Mouse (Mus musculus): Measurements from ENCODE around the gene Wdr43.
A peak's percentile ranks its signal among the peaks of the same experiment; 100 is the strongest.

Wdr43 gene

GRCm38 (mm10) chr17:71663491-71663890 lies 47.8 kb downstream of the Wdr43 start:
- no peak for DNase-seq

GRCm38 (mm10) chr17:71664172-71664571 lies 48.5 kb downstream of the Wdr43 start:
- DNase-seq: no peak

DNA sequence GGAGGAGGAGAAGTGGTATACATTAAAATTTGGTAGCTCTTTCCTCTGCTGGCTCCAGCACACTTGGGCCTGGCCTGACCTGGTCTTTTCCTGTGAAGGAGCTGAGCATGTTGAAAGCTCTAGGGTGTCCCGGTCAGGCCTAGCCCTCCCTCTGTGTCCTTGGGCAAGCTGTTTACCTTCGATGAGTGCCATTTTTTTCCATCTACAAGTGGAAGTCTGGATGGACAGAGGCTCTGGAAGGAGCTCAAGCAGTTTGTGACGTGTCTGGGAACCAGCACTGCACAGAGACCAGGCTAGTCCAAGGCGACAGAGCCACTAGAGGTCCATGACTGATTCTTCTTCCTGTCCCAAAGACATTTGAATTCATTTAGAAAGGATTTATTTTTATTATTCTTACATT lies 49.5 kb downstream of the Wdr43 start:
- no peak for DNase-seq

DNA sequence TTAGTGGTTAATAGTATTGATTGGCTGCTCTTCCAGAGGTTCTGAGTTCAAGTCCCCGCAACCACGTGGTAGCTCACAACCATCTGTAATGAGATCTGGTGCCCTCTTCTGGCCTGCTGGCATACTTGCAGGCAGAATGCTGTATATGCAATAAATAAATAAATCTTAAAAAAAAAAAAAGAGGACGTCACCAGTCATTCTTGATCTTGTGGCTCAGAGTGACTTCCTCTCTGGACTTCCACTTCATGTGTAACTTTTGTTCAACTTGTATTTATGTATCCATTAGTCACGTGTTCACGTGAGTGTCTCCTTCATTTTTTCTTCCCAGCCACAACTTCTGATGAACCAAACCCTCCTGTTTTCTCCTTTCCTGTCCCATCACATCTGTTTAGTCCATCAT lies 53.8 kb downstream of the Wdr43 start:
- DNase-seq: no peak

GRCm38 (mm10) chr17:71671840-71672546 lies 56.3 kb downstream of the Wdr43 start:
- DNase-seq: peak in 1 of 2 experiments; percentile 53

- DNase-seq: no peak
These were observed 57.4 kb downstream of the Wdr43 start, which contains the start of gene Togaram2 for GRCm38 (mm10) chr17:71673092-71673491. TSS of gene Togaram2 (plus strand) at chr17:71673261.

DNA sequence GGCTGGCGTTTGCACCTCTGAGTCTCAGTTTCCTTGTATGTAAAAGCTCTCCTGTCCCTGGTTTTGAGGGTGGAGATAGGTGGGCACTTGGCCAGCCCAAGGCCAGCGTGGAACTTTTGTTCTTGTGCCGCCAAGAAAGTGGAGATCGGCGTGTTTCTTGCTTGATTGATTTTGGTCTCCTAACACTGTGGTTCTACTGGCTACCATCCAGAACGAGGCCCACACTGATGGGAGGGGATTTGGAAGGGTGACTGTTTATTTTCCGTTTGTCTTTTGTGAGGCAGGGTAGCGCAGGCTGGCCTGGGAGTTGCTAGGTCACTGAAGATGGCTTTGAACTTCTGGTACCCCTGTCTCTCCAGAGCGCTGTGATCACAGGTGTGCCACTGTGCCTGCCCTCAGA lies 58.2 kb downstream of the Wdr43 start:
- DNase-seq: no peak

- DNase-seq: peak in 1 of 2 experiments; percentile 62
These were observed 59.2 kb downstream of the Wdr43 start for GRCm38 (mm10) chr17:71674886-71675285.

DNA sequence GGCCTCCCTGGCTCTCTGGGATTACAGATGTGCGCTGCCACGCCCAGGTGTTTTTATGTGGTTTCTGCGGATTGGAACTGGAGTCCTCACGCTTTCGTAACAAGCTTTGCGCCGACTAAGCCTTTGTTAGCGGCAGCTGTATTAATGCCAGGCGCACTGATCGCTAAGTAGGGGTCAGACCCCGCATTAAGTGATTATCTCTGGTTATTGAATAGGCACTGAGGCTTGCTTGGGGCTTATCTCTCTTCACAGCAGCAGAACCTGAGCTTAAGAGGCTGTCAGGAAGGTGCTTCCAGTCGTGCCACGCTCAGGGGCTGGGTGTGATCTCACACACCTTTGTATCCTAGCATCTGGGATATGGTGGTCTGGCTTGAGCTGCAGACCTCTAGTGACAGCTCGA lies 66.0 kb downstream of the Wdr43 start:
- no peak for DNase-seq

GRCm38 (mm10) chr17:71682379-71682778 lies 66.7 kb downstream of the Wdr43 start:
- DNase-seq: no peak

DNA sequence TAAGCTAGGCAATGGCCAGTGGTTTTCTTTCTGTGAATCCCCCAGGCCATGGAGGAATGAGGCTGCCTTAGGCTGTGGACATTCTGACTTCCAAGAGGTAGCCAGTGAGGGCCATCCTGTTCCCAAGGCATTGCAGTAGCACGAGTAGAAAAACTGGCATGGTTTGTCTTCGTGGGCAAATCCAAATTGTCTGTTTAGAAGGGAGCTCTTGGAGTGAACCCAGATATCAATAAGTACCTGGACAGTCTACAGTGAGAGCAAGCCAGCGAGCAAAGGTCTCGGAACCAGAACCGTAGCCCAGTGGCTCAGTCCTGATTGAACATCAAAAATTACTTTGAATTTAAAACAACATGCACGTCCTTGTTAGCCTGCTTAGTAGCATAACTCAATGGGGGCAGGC lies 67.6 kb downstream of the Wdr43 start:
- DNase-seq: no peak

- DNase-seq: no peak
These were observed 68.5 kb downstream of the Wdr43 start for GRCm38 (mm10) chr17:71684103-71684608.

GRCm38 (mm10) chr17:71687436-71687835 lies 71.7 kb downstream of the Wdr43 start:
- no peak for DNase-seq

DNA sequence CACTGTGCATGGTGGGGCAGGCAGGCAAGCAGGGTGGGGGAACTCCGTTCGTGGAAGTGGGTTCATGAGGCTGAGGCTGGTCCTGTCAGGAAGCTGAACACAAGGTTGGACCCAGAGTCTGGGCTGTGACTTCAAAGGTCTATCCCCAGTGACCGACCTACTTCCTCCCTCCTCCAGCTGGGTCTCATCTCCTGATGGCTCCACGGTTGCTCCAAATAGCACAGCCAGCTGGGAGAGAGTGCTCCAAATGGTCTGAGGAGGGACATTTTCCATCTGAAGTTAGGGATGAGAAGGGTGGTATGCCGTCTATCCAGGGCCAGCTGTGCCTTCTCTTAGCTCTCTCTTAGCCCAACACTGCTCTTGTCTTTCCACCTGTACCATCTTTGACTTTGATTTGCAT lies 74.2 kb downstream of the Wdr43 start:
- DNase-seq: no peak

- peak in 1 of 2 experiments; percentile 26 for DNase-seq
These were observed 75.7 kb downstream of the Wdr43 start for GRCm38 (mm10) chr17:71691361-71691875.

DNA sequence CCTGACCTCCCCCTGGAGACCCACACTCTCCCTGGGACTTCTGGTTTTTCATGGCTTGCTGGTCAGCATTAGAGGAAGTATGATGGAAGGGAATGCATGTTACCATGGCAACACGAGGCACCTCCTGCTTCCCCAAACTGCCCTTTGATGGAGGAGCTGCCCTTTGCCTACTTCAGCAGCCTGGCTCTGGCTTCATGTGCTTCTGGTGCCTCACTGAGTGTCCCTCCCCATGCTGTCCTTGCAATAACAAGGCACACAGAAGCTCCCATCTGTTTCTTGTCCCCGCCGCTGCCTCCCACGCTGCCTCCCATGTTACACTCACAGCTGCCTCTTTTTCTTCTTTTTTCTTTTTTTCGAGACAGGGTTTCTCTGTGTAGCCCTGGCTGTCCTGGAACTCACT lies 77.6 kb downstream of the Wdr43 start:
- no peak for DNase-seq

- DNase-seq: peak in 1 of 2 experiments; percentile 43
These were observed 78.1 kb downstream of the Wdr43 start for GRCm38 (mm10) chr17:71693780-71694179.

GRCm38 (mm10) chr17:71695151-71695550 lies 79.5 kb downstream of the Wdr43 start:
- DNase-seq: no peak

DNA sequence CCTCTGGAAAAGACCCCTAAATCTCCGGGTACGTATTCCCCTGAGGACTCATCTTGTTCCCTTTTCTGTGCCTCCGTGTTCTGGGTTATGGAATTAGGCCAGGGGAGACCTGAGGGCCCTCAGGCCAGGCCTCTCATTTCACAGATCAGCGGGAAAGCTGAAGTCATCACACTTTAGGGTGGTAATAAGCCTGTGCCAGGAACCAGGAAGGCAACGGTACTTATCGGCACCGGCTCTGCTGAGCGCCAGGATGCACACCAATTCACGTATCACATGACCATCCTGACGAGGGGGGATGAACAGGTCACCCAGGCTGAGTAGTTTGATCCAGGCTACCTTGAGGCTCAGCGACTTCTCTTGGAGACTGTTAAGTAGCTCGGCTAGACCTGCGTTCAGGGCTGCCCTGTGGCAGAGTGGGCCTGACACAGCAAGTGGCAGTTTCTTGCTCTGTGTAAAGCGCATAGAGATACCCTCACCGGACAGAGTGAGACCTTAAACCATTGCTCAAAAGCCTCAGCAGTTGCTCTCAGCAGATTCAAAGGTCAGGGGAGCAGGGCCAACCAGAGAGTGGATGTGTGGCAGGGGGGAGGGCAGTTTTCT lies 80.1 kb downstream of the Wdr43 start:
- no peak for DNase-seq

DNA sequence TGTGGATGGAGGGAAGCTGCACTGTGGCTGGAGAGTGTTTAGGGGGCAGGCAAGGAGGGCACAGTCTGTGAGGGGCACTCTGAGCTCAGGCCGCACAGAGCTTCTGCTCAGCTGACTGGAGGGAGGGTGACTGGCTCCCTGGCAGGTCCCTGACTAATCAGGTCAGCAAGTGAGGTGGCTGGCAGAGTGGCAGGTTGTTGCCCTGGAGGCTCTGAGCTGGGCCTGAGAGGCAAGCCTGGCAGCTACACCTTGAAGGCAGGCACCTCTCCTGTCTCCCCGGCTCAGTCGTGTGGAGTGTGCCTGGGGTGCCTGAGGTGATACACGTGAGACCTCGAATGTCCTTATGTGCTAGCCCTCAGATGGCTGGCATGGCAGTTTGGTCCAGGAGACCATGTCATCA lies 80.7 kb downstream of the Wdr43 start:
- DNase-seq: no peak

DNA sequence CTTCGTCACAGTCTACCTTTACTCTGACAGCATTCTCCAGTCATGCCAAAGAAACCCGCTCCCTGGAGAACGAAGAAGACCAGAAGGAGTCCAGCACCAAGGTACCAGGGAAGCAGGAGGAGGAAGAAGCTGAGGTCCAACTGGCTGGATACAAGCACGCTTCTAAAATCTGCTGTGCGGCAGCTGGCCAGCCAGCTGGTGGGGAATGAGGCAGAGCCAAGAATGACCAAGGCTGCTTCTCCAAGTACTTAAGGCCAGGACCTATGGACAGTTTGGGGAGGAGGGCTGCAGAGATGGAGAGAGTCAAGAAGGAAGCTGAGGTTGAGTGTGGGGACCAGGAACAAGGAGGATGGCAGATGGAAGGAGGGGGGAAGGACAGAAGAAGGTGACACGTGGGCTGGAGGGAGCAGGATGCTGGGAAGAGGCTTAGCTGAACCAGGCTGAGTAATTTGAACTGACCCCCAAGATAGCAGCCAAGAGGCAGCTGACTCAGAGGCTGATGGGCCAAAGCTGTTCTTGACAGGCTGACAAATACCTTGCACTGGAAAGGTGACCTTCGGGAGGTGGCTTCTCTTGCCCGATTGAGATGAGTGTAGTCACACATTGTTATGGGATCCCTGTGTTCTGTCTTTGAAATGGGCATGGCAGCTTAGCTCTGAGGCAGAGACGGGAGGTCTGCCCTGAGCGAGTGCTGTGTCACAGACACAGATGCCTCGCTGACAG lies 82.4 kb downstream of the Wdr43 start:
- DNase-seq: peak in 1 of 2 experiments; percentile 46

DNA sequence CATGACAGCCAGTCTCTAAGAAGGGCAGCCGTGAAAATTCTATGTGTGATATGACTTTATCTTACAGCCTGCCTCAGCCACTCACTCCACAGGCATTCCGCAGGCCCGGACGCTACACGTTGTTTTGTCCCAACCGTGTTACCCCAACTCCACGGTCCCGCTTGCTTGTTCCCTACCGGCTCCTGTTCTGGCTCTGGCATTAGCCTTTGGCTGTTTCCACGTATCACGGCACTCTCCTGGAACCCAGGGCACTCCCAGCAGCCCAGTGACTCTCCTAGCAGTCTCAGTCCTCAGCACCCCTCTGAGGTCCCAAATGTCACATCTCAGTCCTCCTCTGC lies 82.9 kb downstream of the Wdr43 start:
- no peak for DNase-seq

DNA sequence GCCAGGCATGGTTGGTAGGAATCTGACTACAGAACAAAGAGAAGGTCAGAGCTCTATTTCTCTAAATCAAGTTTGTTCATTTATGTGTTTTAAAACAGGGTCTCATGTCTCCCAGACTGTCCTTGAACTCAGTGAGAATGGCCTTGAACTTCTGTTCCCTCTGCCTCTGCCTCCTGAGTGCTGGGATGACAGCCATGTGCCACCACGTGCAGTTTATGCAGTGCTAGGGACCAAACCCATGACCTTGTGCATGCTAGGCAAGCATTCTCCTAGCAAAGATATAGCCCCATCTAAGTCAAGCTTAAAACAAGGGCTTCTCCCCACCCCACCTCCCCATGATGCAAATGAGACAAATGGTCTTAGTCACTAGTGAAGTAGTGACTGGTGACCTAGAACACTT lies 89.4 kb downstream of the Wdr43 start:
- DNase-seq: no peak
